Mouse (Mus musculus): ENCODE measurements around the gene Smc3. TPM values are rescaled to one million over a fixed set of nuclear protein-coding genes. Genes with fewer than 3 reads are reported as not detected.
"Not testable (repeated sequence)": the region's sequence is repeated elsewhere in the genome, so short reads cannot be mapped to it uniquely, and the experiment has no call there.

Gene Smc3
- total RNA-seq, 2 experiments from 2014 or later: 22.5 to 27.4 TPM

- peak; percentile 61 for DNase-seq
Observed at GRCm38 (mm10) chr19:53653624-53654467, 53.6 kb downstream of the Smc3 start.

- not testable (repeated sequence) for DNase-seq
Observed at GRCm38 (mm10) chr19:53656443-53656842, 56.2 kb downstream of the Smc3 start.

- DNase-seq: no peak
Observed at GRCm38 (mm10) chr19:53657437-53657836, 57.2 kb downstream of the Smc3 start.

- no peak for DNase-seq
Observed at GRCm38 (mm10) chr19:53660722-53661420, 60.7 kb downstream of the Smc3 start.

- no peak for DNase-seq
Observed at GRCm38 (mm10) chr19:53661938-53662722, 61.9 kb downstream of the Smc3 start.

- no peak for DNase-seq
Observed at GRCm38 (mm10) chr19:53664831-53665230, 64.6 kb downstream of the Smc3 start.

- DNase-seq: no peak
Observed at GRCm38 (mm10) chr19:53665391-53665790, 65.2 kb downstream of the Smc3 start.

- DNase-seq: no peak
Observed at GRCm38 (mm10) chr19:53666708-53667107, 66.5 kb downstream of the Smc3 start.

GRCm38 (mm10) chr19:53668821-53669220 is 68.6 kb downstream of the Smc3 start:
- no peak for DNase-seq

GRCm38 (mm10) chr19:53670625-53671141 is 70.5 kb downstream of the Smc3 start:
- peak; percentile 60 for DNase-seq

GRCm38 (mm10) chr19:53671432-53671831 is 71.2 kb downstream of the Smc3 start:
- no peak for DNase-seq

GRCm38 (mm10) chr19:53674131-53674925 is 74.1 kb downstream of the Smc3 start:
- DNase-seq: no peak

- DNase-seq: no peak
Observed at GRCm38 (mm10) chr19:53676228-53676627, 76.0 kb downstream of the Smc3 start.

- DNase-seq: peak; percentile 68
Observed at GRCm38 (mm10) chr19:53676718-53677634, 76.8 kb downstream of the Smc3 start, which contains the start of gene Rbm20. TSS of gene Rbm20 (plus strand) at chr19:53677306.

- DNase-seq: no peak
Observed at GRCm38 (mm10) chr19:53679194-53679593, 79.0 kb downstream of the Smc3 start.

GRCm38 (mm10) chr19:53679981-53680380 is 79.8 kb downstream of the Smc3 start:
- DNase-seq: no peak

- no peak for DNase-seq
Observed at GRCm38 (mm10) chr19:53682427-53682826, 82.2 kb downstream of the Smc3 start.

GRCm38 (mm10) chr19:53687592-53687991 is 87.4 kb downstream of the Smc3 start:
- no peak for DNase-seq

GRCm38 (mm10) chr19:53690816-53691215 is 90.6 kb downstream of the Smc3 start:
- no peak for DNase-seq

GRCm38 (mm10) chr19:53694020-53694419 is 93.8 kb downstream of the Smc3 start:
- no peak for DNase-seq

Measured in gastrocnemius, postnatal 10 days (tissue).